Mouse (Mus musculus) 416B (cell line): ENCODE data around the gene Zfp282.
"Not testable (repeated sequence)": the region's sequence is repeated elsewhere in the genome, so short reads cannot be mapped to it uniquely, and the experiment has no call there.

ENCODE experiments used
- DNase-seq: peaks from one replicate; pipeline ENCODE4 v3.0.0; 2011; ENCODE audit warnings: low read depth

Zfp282 gene

DNA sequence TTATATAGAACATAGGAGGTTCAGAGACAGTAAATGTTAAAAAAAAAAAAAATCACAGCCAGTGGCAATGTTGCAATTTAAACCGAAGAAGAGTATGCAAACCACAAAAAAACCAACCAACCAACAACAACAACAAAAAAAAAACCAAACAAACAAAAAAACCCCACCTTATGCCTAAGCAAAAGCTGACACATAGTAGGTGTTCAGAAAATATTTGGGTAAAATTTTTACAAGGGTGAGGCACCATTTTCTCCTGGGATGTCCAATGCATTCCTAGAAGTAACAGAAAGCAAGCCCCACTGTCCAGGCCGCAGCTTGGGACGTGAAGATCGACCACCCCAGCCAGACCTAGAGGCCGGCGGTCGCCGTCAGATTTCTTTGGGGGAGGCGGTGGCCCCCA lies at the start of gene Zfp282:
Zfp282 (plus strand) TSS at position 147 of the 400 bp plus-strand sequence.
- DNase-seq = no peak

DNA sequence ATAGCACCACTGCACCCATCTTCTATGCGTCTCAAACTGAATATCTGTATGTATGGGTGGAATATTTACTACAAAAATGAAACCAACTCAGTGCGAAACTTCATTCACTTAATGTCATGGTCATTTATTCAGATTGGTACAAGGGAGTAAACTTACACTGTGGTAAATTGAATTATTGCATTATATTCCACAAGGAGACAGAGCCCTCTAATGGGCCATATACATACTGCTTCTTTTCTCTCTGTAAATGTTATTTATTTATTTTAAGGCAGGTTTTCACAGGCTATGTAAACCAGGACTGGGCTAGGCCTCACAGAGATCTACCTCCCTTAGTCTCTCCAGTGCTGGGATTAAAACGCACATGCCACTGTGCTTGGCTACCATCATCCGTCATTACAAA lies 49.5 kb upstream of the Zfp282 start:
- DNase-seq = peak; percentile 52

- DNase-seq = peak; percentile 84
Observed at GRCm38 (mm10) chr6:47828950-47829349, 48.1 kb upstream of the Zfp282 start.

- peak; percentile 81 for DNase-seq
Observed at GRCm38 (mm10) chr6:47830104-47831078, 46.6 kb upstream of the Zfp282 start, which contains the start of gene Zfp786. TSS of gene Zfp786 (minus strand) at chr6:47830867.

GRCm38 (mm10) chr6:47832220-47832619 lies 44.8 kb upstream of the Zfp282 start:
- no peak for DNase-seq

GRCm38 (mm10) chr6:47835482-47835983 lies 41.5 kb upstream of the Zfp282 start, which contains the start of gene Zfp398:
TSS of gene Zfp398 (plus strand) at chr6:47835661.
- DNase-seq = peak; percentile 94

- peak; percentile 68 for DNase-seq
Observed at GRCm38 (mm10) chr6:47835984-47836521, 41.0 kb upstream of the Zfp282 start.

GRCm38 (mm10) chr6:47837630-47838029 lies 39.4 kb upstream of the Zfp282 start:
- DNase-seq = no peak

- DNase-seq = no peak
Observed at GRCm38 (mm10) chr6:47841077-47841476, 35.9 kb upstream of the Zfp282 start.

GRCm38 (mm10) chr6:47841831-47842230 lies 35.2 kb upstream of the Zfp282 start:
- DNase-seq = no peak

DNA sequence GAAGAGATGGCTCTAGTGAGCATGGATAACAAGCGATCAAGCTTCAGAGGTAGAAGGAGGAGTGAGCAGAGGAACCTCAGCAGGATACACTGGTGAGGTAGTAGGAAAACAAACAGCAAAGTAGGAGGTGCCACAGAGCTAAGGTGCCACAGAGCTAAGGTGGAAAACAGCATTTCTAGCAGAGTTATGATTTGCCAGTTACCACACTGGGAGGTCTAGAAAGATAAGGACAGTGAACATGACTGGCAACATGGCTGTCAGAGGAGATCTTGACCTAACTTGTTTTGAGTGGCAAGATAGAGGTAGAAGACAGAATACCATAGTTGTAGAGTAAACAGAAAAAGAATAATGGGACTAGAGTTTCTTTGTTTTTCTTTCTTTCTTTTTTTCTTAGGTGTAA lies 34.7 kb upstream of the Zfp282 start:
- DNase-seq = no peak

DNA sequence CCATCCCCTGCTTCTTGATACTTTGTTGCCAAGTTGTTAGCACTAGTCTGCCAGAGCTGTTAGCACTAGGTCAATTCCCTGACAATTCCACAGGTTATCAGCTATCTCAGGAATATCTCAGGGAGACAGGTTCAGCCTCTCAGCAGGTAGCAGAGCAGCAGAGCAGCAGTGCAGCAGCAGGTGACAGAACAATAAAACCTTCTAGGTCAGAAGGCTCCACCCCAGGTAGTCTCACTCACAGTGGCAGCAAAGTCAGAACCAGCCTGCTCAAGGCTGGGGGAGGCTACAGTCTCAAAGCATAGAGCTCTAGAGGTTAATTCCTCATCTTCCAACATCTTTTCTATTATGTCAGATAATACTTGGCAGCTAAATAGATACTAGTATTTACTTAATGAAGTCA lies 31.2 kb upstream of the Zfp282 start:
- no peak for DNase-seq

GRCm38 (mm10) chr6:47857241-47857640 lies 19.8 kb upstream of the Zfp282 start:
- DNase-seq = no peak

DNA sequence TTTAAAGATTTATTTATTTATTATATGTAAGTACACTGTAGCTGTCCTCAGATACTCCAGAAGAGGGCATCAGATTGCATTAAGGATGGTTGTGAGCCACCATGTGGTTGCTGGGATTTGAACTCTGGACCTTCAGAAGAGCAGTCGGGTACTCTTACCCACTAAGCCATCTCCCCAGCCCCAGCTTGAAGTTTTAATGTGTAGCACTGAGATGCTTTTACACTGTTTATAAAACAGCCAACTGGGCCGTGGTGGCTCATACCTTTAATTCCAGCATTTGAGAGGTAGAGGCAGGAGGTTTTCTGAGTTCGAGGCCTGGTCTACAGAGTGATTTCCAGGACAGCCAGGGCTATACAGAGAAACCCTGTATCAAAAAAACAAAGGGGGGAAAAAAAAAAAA lies 19.3 kb upstream of the Zfp282 start:
- DNase-seq = not testable (repeated sequence)

DNA sequence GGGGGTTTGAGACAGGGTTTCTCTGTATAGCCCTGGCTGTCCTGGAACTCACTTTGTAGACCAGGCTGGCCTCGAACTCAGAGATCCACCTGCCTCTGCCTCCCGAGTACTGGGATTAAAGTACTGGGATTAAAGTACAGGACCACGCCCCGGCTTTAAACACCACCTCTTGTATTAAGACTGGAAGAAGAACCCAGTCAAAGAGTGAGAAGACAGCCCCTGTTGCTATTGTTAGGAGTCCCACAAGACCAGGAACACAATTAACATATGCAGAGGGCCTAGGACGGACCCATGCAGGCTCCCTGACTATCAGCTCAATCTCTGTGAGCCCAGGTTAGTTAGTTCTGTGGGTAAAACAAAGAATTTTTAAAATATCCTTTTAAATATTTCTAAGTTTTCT lies 4.7 kb upstream of the Zfp282 start:
- DNase-seq = no peak

- DNase-seq = peak; percentile 85
Observed at GRCm38 (mm10) chr6:47877461-47878132, 593 bp downstream of the Zfp282 start.

DNA sequence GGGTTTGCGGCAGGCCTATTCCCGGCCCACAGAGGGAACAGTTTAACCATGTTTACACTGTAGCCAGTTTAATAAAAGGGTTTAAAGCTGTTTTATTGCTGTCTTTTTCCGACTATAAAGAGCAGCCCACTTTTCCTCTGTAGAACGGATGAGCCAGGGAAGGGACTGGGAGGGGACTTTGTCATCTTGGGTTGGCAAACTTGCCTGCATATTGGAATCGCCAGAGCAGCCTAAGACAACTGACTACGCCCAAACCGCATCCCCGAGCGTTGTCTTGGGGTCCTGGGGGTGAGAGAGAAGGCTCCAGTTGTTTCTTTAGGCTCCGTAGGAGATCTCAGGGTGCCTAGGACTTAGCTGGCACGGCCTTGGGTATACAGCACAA lies 1.1 kb downstream of the Zfp282 start:
- peak; percentile 47 for DNase-seq

GRCm38 (mm10) chr6:47878593-47878992 lies 1.6 kb downstream of the Zfp282 start:
- no peak for DNase-seq

DNA sequence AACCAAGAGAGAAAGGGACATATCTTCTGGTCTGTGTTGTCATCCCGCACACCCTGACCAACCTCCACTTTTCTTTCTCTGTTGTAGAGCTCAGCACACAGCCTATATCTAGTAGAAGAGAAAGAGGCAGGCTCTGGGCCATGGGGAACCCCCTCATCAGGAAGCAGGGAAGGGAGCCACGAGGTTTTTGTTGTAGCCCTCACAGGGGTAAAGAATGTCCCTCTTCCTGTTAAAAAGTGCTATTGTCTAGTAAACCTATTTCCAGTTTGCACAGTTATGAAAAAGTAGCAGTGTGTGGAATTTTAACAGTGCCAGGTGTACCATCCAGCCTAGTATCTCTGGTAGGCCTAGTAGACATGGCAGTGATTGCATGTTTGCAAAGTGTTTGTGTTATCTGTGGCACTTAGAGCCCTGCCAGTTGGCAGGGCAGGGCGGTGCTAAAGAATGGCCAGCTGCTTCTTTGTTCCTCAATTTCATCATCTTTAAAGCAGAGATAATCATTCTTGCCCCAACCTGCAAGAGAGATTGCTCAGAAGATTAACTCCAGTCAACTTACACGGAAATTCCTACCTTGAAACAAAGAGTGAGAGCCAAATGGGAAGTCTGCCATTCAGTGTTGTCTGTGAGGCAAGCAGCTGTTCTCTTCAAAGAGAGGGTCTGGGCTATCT lies 2.2 kb downstream of the Zfp282 start:
- DNase-seq = peak; percentile 18

- DNase-seq = no peak
Observed at GRCm38 (mm10) chr6:47880166-47880565, 3.2 kb downstream of the Zfp282 start.

DNA sequence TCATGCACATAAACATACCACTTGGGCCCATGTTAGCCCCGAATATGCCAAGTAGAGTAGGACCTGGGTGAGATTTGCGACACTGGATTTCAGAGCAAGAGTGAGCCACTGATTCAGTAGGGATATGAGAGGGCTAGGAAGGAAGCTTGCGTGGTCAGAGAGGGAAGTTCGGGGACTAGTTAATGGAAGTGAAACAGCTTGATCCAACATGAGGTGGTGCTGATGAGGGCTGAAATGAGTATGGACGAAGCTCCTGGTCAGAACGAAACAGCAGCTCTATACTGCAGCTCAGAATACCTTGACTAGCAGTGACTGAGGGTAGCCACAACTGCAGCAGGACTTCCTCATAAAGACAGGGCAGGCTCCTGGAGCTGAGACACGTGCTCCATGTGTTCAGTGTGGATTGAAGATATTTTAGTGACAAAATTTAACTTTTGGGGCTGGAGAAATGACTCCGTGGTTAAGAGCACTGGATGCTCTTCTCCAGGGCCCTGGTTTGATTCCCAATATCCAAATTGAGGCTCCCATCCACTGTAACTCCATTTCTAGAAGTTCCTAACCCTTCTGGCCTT lies 11.9 kb downstream of the Zfp282 start:
- no peak for DNase-seq

GRCm38 (mm10) chr6:47899416-47899815 lies 22.4 kb downstream of the Zfp282 start:
- no peak for DNase-seq
